Comparison of ENCODE assay signal across 7 mouse cellular contexts in genomic region chr5:145231367-145231871, GRCm38 (mm10). TPM values are rescaled to one million over a fixed set of nuclear protein-coding genes. Genes with fewer than 3 reads are reported as not detected.
DNase-seq lines count a peak whose midpoint lies in the region; ATAC-seq lines count a peak whose summit lies in the region.

Gene Zfp655, plus strand, starts transcription at chr5:145231715.

- peak; percentile 87 for ATAC-seq in granulocyte monocyte progenitor cell, adult 5-6 weeks (replicated peaks; ENCODE audit: poor library complexity, severe bottlenecking)
- ATAC-seq in midbrain, embryonic 13.5 days, result peak; percentile 98

- peak; percentile 98 for DNase-seq in adrenal gland, postnatal 10 days
- DNase-seq in embryonic facial prominence, embryonic 10.5 days (ENCODE audit: low spot score), result peak; percentile 97
- peak; percentile 97 for DNase-seq in kidney, adult 11 months
- DNase-seq in limb, embryonic 10.5 days (ENCODE audit: low spot score), result peak; percentile 98
- DNase-seq in spleen, adult 12 weeks (ENCODE audit: low spot score), result peak; percentile 95

- no peaks in the 10 kb centered on the region for H3K27me3 ChIP-seq in embryonic facial prominence, embryonic 10.5 days (replicated peaks; ENCODE audit: low read depth, poor library complexity, severe bottlenecking)
- no peaks in the 10 kb centered on the region for H3K27me3 ChIP-seq in limb, embryonic 10.5 days (ENCODE audit: low read depth, poor library complexity, severe bottlenecking)
- H3K27me3 ChIP-seq in midbrain, embryonic 13.5 days, result no peaks in the 10 kb centered on the region

- peak within 1 kb of the TSS; percentile 92 for H3K27ac ChIP-seq in embryonic facial prominence, embryonic 10.5 days (replicated peaks)
- H3K27ac ChIP-seq in limb, embryonic 10.5 days, result peak within 1 kb of the TSS; percentile 90
- H3K27ac ChIP-seq in midbrain, embryonic 13.5 days, result peak within 1 kb of the TSS; percentile 84

- H3K4me3 ChIP-seq in embryonic facial prominence, embryonic 10.5 days, result peak within 1 kb of the TSS; percentile 100
- peak within 1 kb of the TSS; percentile 91 for H3K4me3 ChIP-seq in limb, embryonic 10.5 days
- H3K4me3 ChIP-seq in midbrain, embryonic 13.5 days (replicated peaks), result peak within 1 kb of the TSS; percentile 91

- peaks cover 17% of the 10 kb centered on the region for H3K4me1 ChIP-seq in embryonic facial prominence, embryonic 10.5 days
- H3K4me1 ChIP-seq in limb, embryonic 10.5 days, result peaks cover 11% of the 10 kb centered on the region
- peaks cover 21% of the 10 kb centered on the region for H3K4me1 ChIP-seq in midbrain, embryonic 13.5 days (replicated peaks)

- H3K4me2 ChIP-seq in midbrain, embryonic 13.5 days (replicated peaks), result peak within 1 kb of the TSS; percentile 69

- H3K9me3 ChIP-seq in embryonic facial prominence, embryonic 10.5 days, result no peaks in the 10 kb centered on the region
- H3K9me3 ChIP-seq in limb, embryonic 10.5 days (replicated peaks), result no peaks in the 10 kb centered on the region
- H3K9me3 ChIP-seq in midbrain, embryonic 13.5 days, result no peaks in the 10 kb centered on the region

- peak within 1 kb of the TSS; percentile 98 for H3K9ac ChIP-seq in midbrain, embryonic 13.5 days (replicated peaks)

- WGBS in embryonic facial prominence, embryonic 10.5 days, result under 1% methylated on average over 42 of the region's 42 CpGs
- under 1% methylated on average over 42 of the region's 42 CpGs for WGBS in limb, embryonic 10.5 days
- WGBS in midbrain, embryonic 13.5 days, result 0% methylated on average over 42 of the region's 42 CpGs

- peaks cover 32% of the 10 kb centered on the region for H3K36me3 ChIP-seq in embryonic facial prominence, embryonic 10.5 days (replicated peaks)
- H3K36me3 ChIP-seq in limb, embryonic 10.5 days, result peaks cover 33% of the 10 kb centered on the region
- H3K36me3 ChIP-seq in midbrain, embryonic 13.5 days, result peaks cover 31% of the 10 kb centered on the region

RNA-seq across cellular contexts. Expression of gene Zfp655, which starts in this region (rescaled TPM):
- 10 to 100 TPM; 41.1 to 48.9 TPM for total RNA-seq in adrenal gland, postnatal 10 days (2021)
- 31.2 and 31.4 TPM in 2 replicates for polyA plus RNA-seq in embryonic facial prominence, embryonic 10.5 days (2016; fragmentation: Nextera tagmentation; extraction: Ambion mirVana)
- total RNA-seq in granulocyte monocyte progenitor cell, adult 5-6 weeks (2014; fragmentation: Nextera tagmentation), result 28.2 and 34.0 TPM in 2 replicates
- total RNA-seq in granulocyte monocyte progenitor cell, adult 5-6 weeks (2017), result 33.5 and 37.3 TPM in 2 replicates
- polyA plus RNA-seq in limb, embryonic 10.5 days (2016; fragmentation: Nextera tagmentation; extraction: Ambion mirVana), result 26.0 and 31.2 TPM in 2 replicates
- 38.7 and 40.9 TPM in 2 replicates for polyA plus RNA-seq in midbrain, embryonic 13.5 days (2015; fragmentation: Nextera tagmentation; extraction: Ambion mirVana)

Comparison
In these comparisons a context has a peak if more than half of its experiments do, and no peak if none do; other contexts are left out.
1. Peak in every context shown above with its lines: DNase-seq, ATAC-seq, H3K4me3 ChIP-seq and H3K27ac ChIP-seq.